Mouse (Mus musculus) frontal cortex, postnatal 14 days (tissue): ENCODE measurements at regions not wholly inside any gene's neighbourhood (a gene's known extent, or its start where the extent isn't known, plus 50 kb on each side); places are given as distances from the start of the nearest gene placed in this dataset.

Experiments used
- DNase-seq, 2 experiments: peaks; one replicate each; pipeline ENCODE4 v3.0.0; 2022; ENCODE audit warnings: low spot score in 2 of 2

DNA sequence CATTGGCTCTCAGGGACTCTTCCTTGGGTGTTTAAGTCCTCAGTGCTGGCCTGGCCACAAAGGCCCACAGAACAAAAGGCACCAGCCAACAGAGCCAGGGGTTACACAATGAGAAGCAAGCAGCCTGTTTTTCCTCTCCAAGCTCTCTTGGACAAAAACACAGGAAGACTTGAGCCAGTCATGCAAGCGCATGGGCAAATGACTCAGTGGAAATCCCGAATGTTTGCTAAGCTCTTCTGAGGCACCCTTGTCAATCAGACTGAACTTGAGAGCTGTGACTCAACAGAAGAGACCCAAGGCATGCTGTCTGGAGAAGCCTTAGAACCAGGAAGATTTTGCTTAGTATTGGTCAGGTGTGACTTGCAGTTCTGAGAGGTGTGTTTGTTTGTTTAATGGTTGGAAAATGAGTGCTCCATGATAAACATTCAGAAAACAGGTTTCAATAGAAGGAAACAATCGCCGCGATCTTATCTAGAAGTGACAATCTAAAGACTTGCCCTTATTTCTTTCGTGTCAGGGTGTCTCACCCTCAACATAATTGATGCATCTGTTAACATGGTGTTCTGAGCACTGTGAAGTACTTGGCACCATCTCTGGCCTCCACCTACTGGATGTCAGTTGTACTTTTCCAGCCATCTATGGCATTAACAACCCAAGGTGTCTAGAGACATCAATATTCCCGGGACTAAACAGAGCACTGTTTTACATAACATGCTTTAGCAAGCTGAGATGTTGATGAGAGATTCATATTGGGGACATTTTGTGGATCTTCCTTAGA is 124.0 kb upstream of the Tmc1 start:
- DNase-seq, result no peak

GRCm38 (mm10) chr19:21068381-21068780 is 114.4 kb upstream of the Tmc1 start:
- DNase-seq, result no peak

GRCm38 (mm10) chr19:21066432-21067113 is 112.6 kb upstream of the Tmc1 start:
- DNase-seq, result no peak

- no peak for DNase-seq
Observed at GRCm38 (mm10) chr19:21064902-21065301, 110.9 kb upstream of the Tmc1 start.

- no peak for DNase-seq
Observed at GRCm38 (mm10) chr19:21053597-21054544, 99.9 kb upstream of the Tmc1 start.

- no peak for DNase-seq
Observed at GRCm38 (mm10) chr19:21052771-21053170, 98.8 kb upstream of the Tmc1 start.

- DNase-seq, result no peak
Observed at GRCm38 (mm10) chr19:21051872-21052271, 97.9 kb upstream of the Tmc1 start.

DNA sequence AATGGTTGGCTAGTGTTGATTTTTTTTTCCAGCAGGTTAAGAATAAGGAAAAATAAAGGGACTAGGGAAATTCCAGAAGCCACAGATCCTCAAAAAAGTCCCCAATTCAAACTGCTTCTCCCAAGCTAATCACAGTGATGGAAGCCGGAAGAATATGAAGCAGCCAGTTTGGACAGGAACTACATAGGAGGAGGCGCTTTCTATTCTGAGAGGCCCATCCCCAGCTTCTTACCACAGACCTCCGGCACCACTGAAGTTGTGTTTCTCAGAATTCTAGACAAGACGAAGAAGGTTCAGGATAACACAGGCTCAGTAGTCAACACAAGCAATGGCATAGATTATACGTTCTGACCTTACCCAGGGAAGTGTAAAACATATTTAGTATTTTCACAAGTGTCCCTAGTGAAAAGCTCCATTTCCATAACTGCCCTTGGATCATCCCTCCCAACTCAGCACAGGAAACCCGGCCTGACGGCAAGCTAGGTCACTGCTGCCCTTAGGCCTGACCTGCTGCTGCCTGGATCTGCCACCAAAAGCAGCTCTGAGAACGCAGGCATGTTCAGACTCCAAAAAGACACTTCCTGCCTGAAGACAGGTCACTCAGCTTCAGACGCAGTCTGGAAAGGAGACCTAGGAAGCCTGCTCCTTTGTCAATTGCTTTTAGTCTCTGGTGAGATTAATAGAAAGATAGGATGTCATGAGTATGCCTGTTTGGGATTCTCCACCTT is 97.2 kb upstream of the Tmc1 start:
- DNase-seq, result no peak

GRCm38 (mm10) chr19:21049301-21049700 is 95.3 kb upstream of the Tmc1 start:
- no peak for DNase-seq

DNA sequence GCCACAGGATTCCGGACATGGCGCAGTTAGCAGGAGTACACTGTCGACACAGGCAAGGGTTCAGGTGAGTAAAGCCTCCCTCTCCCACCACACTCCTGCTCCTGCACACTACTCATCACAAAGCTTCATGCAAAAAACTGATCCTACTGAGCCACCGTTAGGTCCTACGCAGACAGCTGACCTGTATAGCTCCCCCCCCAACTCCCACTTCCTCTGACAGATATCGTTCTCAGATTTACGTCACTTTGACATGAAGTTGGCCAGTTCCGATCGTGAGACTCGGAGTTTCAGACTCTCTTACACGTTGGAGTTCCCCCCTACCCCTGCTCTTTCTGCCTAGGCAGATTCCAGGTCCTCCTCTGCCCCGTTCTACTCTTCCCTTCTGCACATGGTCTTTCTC is 91.6 kb upstream of the Tmc1 start:
- DNase-seq, result no peak

GRCm38 (mm10) chr19:21043958-21044357 is 90.0 kb upstream of the Tmc1 start:
- DNase-seq, result no peak

DNA sequence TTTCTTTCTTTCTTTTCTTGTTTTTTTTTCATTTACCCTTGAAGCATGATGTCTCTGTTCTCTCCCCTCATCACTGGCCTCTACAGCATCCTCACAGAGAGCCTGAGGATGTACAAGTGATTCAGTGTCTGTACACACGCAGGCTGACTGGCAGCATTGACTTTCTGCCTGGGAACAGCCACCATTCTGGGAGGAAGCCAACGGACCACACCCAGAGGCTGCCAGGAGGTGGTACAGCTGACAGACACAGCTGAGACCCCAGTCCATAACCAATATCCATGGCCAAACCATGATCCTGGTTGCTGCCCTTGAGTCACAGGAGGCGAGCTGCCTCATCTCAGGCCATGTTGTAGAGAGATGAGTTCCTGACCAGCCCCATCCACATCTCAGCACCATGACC is 88.5 kb upstream of the Tmc1 start:
- no peak for DNase-seq

GRCm38 (mm10) chr19:21037448-21038077 is 83.6 kb upstream of the Tmc1 start:
- no peak for DNase-seq

- DNase-seq, result peak; percentile 30 to 37
Observed at GRCm38 (mm10) chr19:21036507-21037425, 82.8 kb upstream of the Tmc1 start.

DNA sequence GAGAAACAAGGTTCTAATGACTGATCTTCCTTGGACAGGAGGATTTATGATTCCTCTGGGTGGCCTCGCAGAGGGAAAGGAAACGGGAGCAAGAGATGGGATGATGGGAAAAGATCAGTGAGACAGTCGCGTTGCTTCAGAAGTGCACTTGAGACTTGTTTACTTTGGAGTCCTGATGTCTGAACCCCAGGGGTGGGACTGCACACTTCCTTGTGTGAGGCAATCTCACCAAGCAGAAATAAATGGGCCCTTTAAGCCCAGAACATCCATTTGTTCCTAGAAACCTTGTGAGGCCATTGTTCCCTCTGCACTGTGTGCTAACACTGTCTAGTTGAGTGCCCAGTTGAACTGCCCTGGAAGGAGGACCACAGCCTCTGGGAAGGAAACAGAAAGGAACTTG is 81.5 kb upstream of the Tmc1 start:
- DNase-seq, result no peak

- DNase-seq, result no peak
Observed at GRCm38 (mm10) chr19:21033991-21034390, 80.0 kb upstream of the Tmc1 start.

- no peak for DNase-seq
Observed at GRCm38 (mm10) chr19:21032558-21032957, 78.6 kb upstream of the Tmc1 start.

DNA sequence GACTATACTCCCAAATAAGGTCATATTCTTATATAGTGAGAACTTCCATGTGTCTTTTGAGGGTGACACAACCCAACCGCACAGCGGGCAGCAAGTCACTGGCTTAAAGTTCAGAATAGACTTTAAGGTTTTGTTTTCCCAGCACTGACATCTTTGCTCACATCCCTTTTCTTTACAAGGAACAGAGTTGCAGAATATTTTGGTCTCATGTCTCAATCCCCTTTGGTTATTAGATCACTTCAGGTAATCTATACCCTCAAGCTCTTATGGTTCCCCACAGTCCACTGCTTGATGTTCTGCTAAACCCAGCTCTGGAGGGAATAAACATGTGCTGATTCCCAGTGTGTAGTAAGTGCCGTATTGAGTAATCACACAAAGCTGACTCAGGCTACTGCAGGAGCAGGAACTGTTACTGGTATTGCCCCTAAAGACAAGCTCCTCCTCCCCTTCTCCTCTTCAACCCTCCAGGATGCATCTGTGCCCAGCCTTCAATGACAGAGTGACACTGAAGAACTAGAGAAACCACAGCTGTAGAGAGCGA is 77.8 kb upstream of the Tmc1 start:
- no peak for DNase-seq

GRCm38 (mm10) chr19:21030971-21031370 is 77.0 kb upstream of the Tmc1 start:
- DNase-seq, result no peak

GRCm38 (mm10) chr19:21028981-21029380 is 75.0 kb upstream of the Tmc1 start:
- no peak for DNase-seq
